Mouse (Mus musculus) ovary, postnatal 10 days (tissue): Measurements from ENCODE around the gene Slc37a3.
A peak's percentile ranks its signal among the peaks of the same experiment; 100 is the strongest.
"Not testable (repeated sequence)": the region's sequence is repeated elsewhere in the genome, so short reads cannot be mapped to it uniquely, and the experiment has no call there.

Experiments
- DNase-seq: peaks from one replicate; pipeline ENCODE4 v3.0.0; 2022; ENCODE audit warnings: low spot score

Slc37a3 gene

GRCm38 (mm10) chr6:39377311-39377827, at the start of gene Slc37a3:
Slc37a3 (minus strand) TSS chr6:39377675.
- DNase-seq: peak; percentile 69

- DNase-seq: no peak
These were observed 49.2 kb upstream of the Slc37a3 start for GRCm38 (mm10) chr6:39426725-39427124.

- no peak for DNase-seq
These were observed 47.7 kb upstream of the Slc37a3 start for GRCm38 (mm10) chr6:39425181-39425580.

GRCm38 (mm10) chr6:39423686-39424085, 46.2 kb upstream of the Slc37a3 start:
- no peak for DNase-seq

- DNase-seq: no peak
These were observed 45.7 kb upstream of the Slc37a3 start for GRCm38 (mm10) chr6:39423130-39423551.

- no peak for DNase-seq
These were observed 43.4 kb upstream of the Slc37a3 start for GRCm38 (mm10) chr6:39420867-39421266.

GRCm38 (mm10) chr6:39419851-39420721, 42.6 kb upstream of the Slc37a3 start, which contains the start of gene Mkrn1:
Mkrn1 (minus strand) TSS chr6:39420462.
- DNase-seq: peak; percentile 58

GRCm38 (mm10) chr6:39419386-39419850, 41.9 kb upstream of the Slc37a3 start:
- DNase-seq: no peak

- not testable (repeated sequence) for DNase-seq
These were observed 39.2 kb upstream of the Slc37a3 start for GRCm38 (mm10) chr6:39416654-39417053.

- peak; percentile 15 for DNase-seq
These were observed 38.3 kb upstream of the Slc37a3 start for GRCm38 (mm10) chr6:39415762-39416161.

- DNase-seq: no peak
These were observed 36.6 kb upstream of the Slc37a3 start for GRCm38 (mm10) chr6:39414106-39414505.

- no peak for DNase-seq
These were observed 29.0 kb upstream of the Slc37a3 start for GRCm38 (mm10) chr6:39406480-39406879.

GRCm38 (mm10) chr6:39403136-39403535, 25.7 kb upstream of the Slc37a3 start:
- DNase-seq: no peak

GRCm38 (mm10) chr6:39400343-39400742, 22.9 kb upstream of the Slc37a3 start:
- no peak for DNase-seq

- no peak for DNase-seq
These were observed 20.9 kb upstream of the Slc37a3 start for GRCm38 (mm10) chr6:39398342-39398741.

GRCm38 (mm10) chr6:39397046-39397445, 19.6 kb upstream of the Slc37a3 start:
- no peak for DNase-seq

GRCm38 (mm10) chr6:39395916-39396315, 18.4 kb upstream of the Slc37a3 start:
- no peak for DNase-seq

- no peak for DNase-seq
These were observed 18.0 kb upstream of the Slc37a3 start for GRCm38 (mm10) chr6:39395471-39395870.

- DNase-seq: no peak
These were observed 12.5 kb upstream of the Slc37a3 start for GRCm38 (mm10) chr6:39389988-39390387.

- peak; percentile 15 for DNase-seq
These were observed 3.8 kb upstream of the Slc37a3 start, which contains the start of gene Rab19 for GRCm38 (mm10) chr6:39381125-39381880. Rab19 (plus strand) TSS chr6:39381175.

GRCm38 (mm10) chr6:39380276-39380675, 2.8 kb upstream of the Slc37a3 start:
- DNase-seq: no peak

- no peak for DNase-seq
These were observed 2.3 kb upstream of the Slc37a3 start for GRCm38 (mm10) chr6:39379749-39380148.
